Mouse (Mus musculus): ENCODE data around the gene Clrn1. TPM values are rescaled to one million over a fixed set of nuclear protein-coding genes. Genes with fewer than 3 reads are reported as not detected.

Clrn1 gene
- polyA plus RNA-seq, 1 experiment, result 0.31 TPM

- Histone ChIP-seq H3K4me1 (ENCODE audit: control insufficient read depth, insufficient read depth, low read length) (no peaks in the 10 kb centered on the region; the same call in 1 of the 2 replicates), H3K4me3 (ENCODE audit: insufficient read depth, low read length) (no peak overlapping the region), H3K27ac (ENCODE audit: insufficient read depth, low read length) (no peak overlapping the region)
- no peak for TF ChIP-seq CTCF (IDR thresholded peaks at IDR 0.05; ENCODE audit: extremely low read depth, insufficient read depth, low read length)
- TF ChIP-seq POLR2A (IDR thresholded peaks at IDR 0.05; ENCODE audit: extremely low read depth, insufficient read depth, low read length), result no peak
These were observed 51.5 kb downstream of the Clrn1 start for GRCm38 (mm10) chr3:58833442-58834160.

- Histone ChIP-seq H3K27ac (ENCODE audit: insufficient read depth, low read length) (no peak overlapping the region), H3K4me1 (ENCODE audit: control insufficient read depth, insufficient read depth, low read length) (no peaks in the 10 kb centered on the region; the same call in 1 of the 2 replicates), H3K4me3 (ENCODE audit: insufficient read depth, low read length) (no peak overlapping the region)
- no peak for TF ChIP-seq CTCF (IDR thresholded peaks at IDR 0.05; ENCODE audit: extremely low read depth, insufficient read depth, low read length)
- no peak for TF ChIP-seq POLR2A (IDR thresholded peaks at IDR 0.05; ENCODE audit: extremely low read depth, insufficient read depth, low read length)
These were observed 52.3 kb downstream of the Clrn1 start for GRCm38 (mm10) chr3:58832888-58833287.

- H3K4me3 ChIP-seq (ENCODE audit: insufficient read depth, low read length), result no peak overlapping the region
- no peak overlapping the region for H3K27ac ChIP-seq (ENCODE audit: insufficient read depth, low read length)
- no peak for TF ChIP-seq CTCF (IDR thresholded peaks at IDR 0.05; ENCODE audit: extremely low read depth, insufficient read depth, low read length)
- no peak for TF ChIP-seq POLR2A (IDR thresholded peaks at IDR 0.05; ENCODE audit: extremely low read depth, insufficient read depth, low read length)
- no peaks in the 10 kb centered on the region; the same call in 1 of the 2 replicates for H3K4me1 ChIP-seq (ENCODE audit: control insufficient read depth, insufficient read depth, low read length)
These were observed 53.6 kb downstream of the Clrn1 start for GRCm38 (mm10) chr3:58831586-58831985.

- no peak overlapping the region for H3K4me3 ChIP-seq (ENCODE audit: insufficient read depth, low read length)
- H3K27ac ChIP-seq (ENCODE audit: insufficient read depth, low read length), result no peak overlapping the region
- no peaks in the 10 kb centered on the region; the same call in 1 of the 2 replicates for H3K4me1 ChIP-seq (ENCODE audit: control insufficient read depth, insufficient read depth, low read length)
- no peak for TF ChIP-seq POLR2A (IDR thresholded peaks at IDR 0.05; ENCODE audit: extremely low read depth, insufficient read depth, low read length)
- no peak for TF ChIP-seq CTCF (IDR thresholded peaks at IDR 0.05; ENCODE audit: extremely low read depth, insufficient read depth, low read length)
These were observed 55.2 kb downstream of the Clrn1 start for GRCm38 (mm10) chr3:58829926-58830325.

GRCm38 (mm10) chr3:58828366-58829153 lies 56.6 kb downstream of the Clrn1 start:
- H3K27ac ChIP-seq (ENCODE audit: insufficient read depth, low read length), result no peak overlapping the region
- H3K4me1 ChIP-seq (ENCODE audit: control insufficient read depth, insufficient read depth, low read length), result no peaks in the 10 kb centered on the region; the same call in 1 of the 2 replicates
- H3K4me3 ChIP-seq (ENCODE audit: insufficient read depth, low read length), result no peak overlapping the region
- no peak for TF ChIP-seq POLR2A (IDR thresholded peaks at IDR 0.05; ENCODE audit: extremely low read depth, insufficient read depth, low read length)
- no peak for TF ChIP-seq CTCF (IDR thresholded peaks at IDR 0.05; ENCODE audit: extremely low read depth, insufficient read depth, low read length)

- Histone ChIP-seq H3K4me3 (ENCODE audit: insufficient read depth, low read length) (no peak overlapping the region), H3K4me1 (ENCODE audit: control insufficient read depth, insufficient read depth, low read length) (no peaks in the 10 kb centered on the region; the same call in 1 of the 2 replicates), H3K27ac (ENCODE audit: insufficient read depth, low read length) (no peak overlapping the region)
- TF ChIP-seq CTCF (IDR thresholded peaks at IDR 0.05; ENCODE audit: extremely low read depth, insufficient read depth, low read length), result no peak
- TF ChIP-seq POLR2A (IDR thresholded peaks at IDR 0.05; ENCODE audit: extremely low read depth, insufficient read depth, low read length), result no peak
These were observed 58.9 kb downstream of the Clrn1 start for GRCm38 (mm10) chr3:58826266-58826665.

- H3K27ac ChIP-seq (ENCODE audit: insufficient read depth, low read length), result no peak within 1 kb of the TSS
- no peak for TF ChIP-seq CTCF (IDR thresholded peaks at IDR 0.05; ENCODE audit: extremely low read depth, insufficient read depth, low read length)
- TF ChIP-seq POLR2A (IDR thresholded peaks at IDR 0.05; ENCODE audit: extremely low read depth, insufficient read depth, low read length), result no peak
- H3K4me1 ChIP-seq (ENCODE audit: control insufficient read depth, insufficient read depth, low read length), result no peaks in the 10 kb centered on the region
- no peak within 1 kb of the TSS for H3K4me3 ChIP-seq (ENCODE audit: insufficient read depth, low read length)
These were observed 62.9 kb downstream of the Clrn1 start, which contains the start of gene Mindy4b-ps for GRCm38 (mm10) chr3:58822211-58822610. Mindy4b-ps (minus strand) TSS chr3:58822311.

- TF ChIP-seq CTCF (IDR thresholded peaks at IDR 0.05; ENCODE audit: extremely low read depth, insufficient read depth, low read length) (no peak), POLR2A (IDR thresholded peaks at IDR 0.05; ENCODE audit: extremely low read depth, insufficient read depth, low read length) (no peak)
- Histone ChIP-seq H3K27ac (ENCODE audit: insufficient read depth, low read length) (no peak overlapping the region), H3K4me1 (ENCODE audit: control insufficient read depth, insufficient read depth, low read length) (no peaks in the 10 kb centered on the region), H3K4me3 (ENCODE audit: insufficient read depth, low read length) (no peak overlapping the region)
These were observed 67.8 kb downstream of the Clrn1 start for GRCm38 (mm10) chr3:58817337-58817736.

GRCm38 (mm10) chr3:58814191-58814590 lies 70.9 kb downstream of the Clrn1 start:
- no peak overlapping the region for H3K4me3 ChIP-seq (ENCODE audit: insufficient read depth, low read length)
- no peak overlapping the region for H3K27ac ChIP-seq (ENCODE audit: insufficient read depth, low read length)
- no peaks in the 10 kb centered on the region for H3K4me1 ChIP-seq (ENCODE audit: control insufficient read depth, insufficient read depth, low read length)
- TF ChIP-seq CTCF (IDR thresholded peaks at IDR 0.05; ENCODE audit: extremely low read depth, insufficient read depth, low read length) (no peak), POLR2A (IDR thresholded peaks at IDR 0.05; ENCODE audit: extremely low read depth, insufficient read depth, low read length) (no peak)

Data from cortical plate, adult 2 months (tissue).